Mouse (Mus musculus): ENCODE data around the gene Tmco1. TPM values are rescaled to one million over a fixed set of nuclear protein-coding genes. Genes with fewer than 3 reads are reported as not detected.

Gene Tmco1
- polyA plus RNA-seq, 1 experiment from 2014 or later = 125 TPM

GRCm38 (mm10) chr1:167383178-167383577 is 75.0 kb downstream of the Tmco1 start:
- ATAC-seq (ENCODE audit: low read depth) = no peak

More at GRCm38 (mm10) chr1:167383178-167383577, 75.0 kb downstream of the Tmco1 start:
- Histone ChIP-seq H3K4me1 (replicated peaks; ENCODE audit: control insufficient read depth, insufficient read depth, low read length) (no peaks in the 10 kb centered on the region), H3K4me3 (ENCODE audit: low read length) (no peak overlapping the region), H3K36me3 (ENCODE audit: control insufficient read depth, insufficient read depth, low read length) (no peaks in the 10 kb centered on the region), H3K9ac (ENCODE audit: low read length) (no peak overlapping the region), H3K4me2 (ENCODE audit: low read depth, low read length) (no peak overlapping the region), H3K27me3 (ENCODE audit: control insufficient read depth, insufficient read depth, low read depth, low read length) (no peaks in the 10 kb centered on the region), H3K27ac (ENCODE audit: low read length) (no peak overlapping the region), H3K9me3 (ENCODE audit: control insufficient read depth, low read length) (no peaks in the 10 kb centered on the region)
- 86% methylated on average over 5 of the region's 5 CpGs for WGBS

Small RNAs within 50 kb of the gene (microRNA-seq; reads per million reads assigned to microRNA genes)
- not detected for gene Gm25911
- gene Mir6347 = not detected

Other genes with a start within 250 kb of the Tmco1 start
- gene Uck2, start 23.1 kb upstream of the Tmco1 start, polyA plus RNA-seq (2015; fragmentation: Nextera tagmentation; extraction: Ambion mirVana) = 65.9 and 70.8 TPM in 2 replicates
- 48.6 and 51.5 TPM in 2 replicates for gene Aldh9a1, start 41.6 kb downstream of the Tmco1 start, polyA plus RNA-seq (2015; fragmentation: Nextera tagmentation; extraction: Ambion mirVana)
- 50.8 and 62.5 TPM in 2 replicates for gene Mgst3, start 85.5 kb downstream of the Tmco1 start, polyA plus RNA-seq (2015; fragmentation: Nextera tagmentation; extraction: Ambion mirVana)
- 0.53 and 0.62 TPM in 2 replicates for gene Lrrc52, start 158.4 kb downstream of the Tmco1 start, polyA plus RNA-seq (2015; fragmentation: Nextera tagmentation; extraction: Ambion mirVana)

Measured in lung, embryonic 16.5 days (tissue).